Mouse (Mus musculus) stomach, embryonic 16.5 days (tissue): ENCODE results near the gene Etnppl. TPM values are rescaled to one million over a fixed set of nuclear protein-coding genes. Genes with fewer than 3 reads are reported as not detected.

Experiments used
- ATAC-seq: fragments of 200-750 bp; cut with Nextera tagmentation; 2 replicates; pipeline ENCODE4 v1.8.0; 2017; ENCODE audit warnings: moderate number of reproducible peaks, moderate TSS enrichment; ENCODE audit not compliant: insufficient read depth, low FRiP score
- H3K27ac ChIP-seq: fragments of 300-500 bp; sonication (generic); 2 replicates; pipeline ENCODE4 v1.5.1; 2014; ENCODE audit warnings: low read length
- H3K27me3 ChIP-seq: fragments of 300-500 bp; sonication (generic); 2 replicates; pipeline ENCODE4 v1.6.1; 2014; ENCODE audit warnings: low read length, control low read depth, mixed read lengths; ENCODE audit not compliant: control insufficient read depth, insufficient read depth
- H3K36me3 ChIP-seq: fragments of 300-500 bp; sonication (generic); 2 replicates; pipeline ENCODE4 v1.6.1; 2014; ENCODE audit warnings: low read length; ENCODE audit not compliant: control insufficient read depth, insufficient read depth
- H3K4me1 ChIP-seq: fragments of 300-500 bp; sonication (generic); 2 replicates; pipeline ENCODE4 v1.6.1; 2014; ENCODE audit warnings: low read length, control low read depth, mixed read lengths; ENCODE audit not compliant: control insufficient read depth, insufficient read depth
- H3K4me2 ChIP-seq: fragments of 300-500 bp; sonication (generic); 2 replicates; pipeline ENCODE4 v1.6.1; 2014; ENCODE audit warnings: low read depth, low read length, mixed read lengths
- H3K4me3 ChIP-seq: fragments of 300-500 bp; sonication (generic); replicated peaks from 2 replicates; pipeline ENCODE4 v1.5.1; 2014; ENCODE audit warnings: mild to moderate bottlenecking, low read length
- H3K9ac ChIP-seq: fragments of 300-500 bp; sonication (generic); 2 replicates; pipeline ENCODE4 v1.6.1; 2014; ENCODE audit warnings: low read length
- H3K9me3 ChIP-seq: fragments of 300-500 bp; sonication (generic); replicated peaks from 2 replicates; pipeline ENCODE4 v1.6.1; 2016; ENCODE audit warnings: low read length, control low read depth; ENCODE audit not compliant: control insufficient read depth
- WGBS: fragments of 180-500 bp; shearing (Covaris S2); extraction: QIAGEN DNeasy Blood & Tissue Kit; methylation state at CpG from one replicate; pipeline ENCODE4 v1.1.7; 2014; 5-methylcytosine and 5-hydroxymethylcytosine counted together
- polyA plus RNA-seq: library from polyadenylated mRNA; unstranded; fragments of >200 nt; fragmentation: Nextera tagmentation; extraction: Ambion mirVana; gene quantifications from 2 replicates; pipeline ENCODE4 v1.2.1, GENCODE M21; 2015

Gene Etnppl
- not detected in 2 replicates for polyA plus RNA-seq

DNA sequence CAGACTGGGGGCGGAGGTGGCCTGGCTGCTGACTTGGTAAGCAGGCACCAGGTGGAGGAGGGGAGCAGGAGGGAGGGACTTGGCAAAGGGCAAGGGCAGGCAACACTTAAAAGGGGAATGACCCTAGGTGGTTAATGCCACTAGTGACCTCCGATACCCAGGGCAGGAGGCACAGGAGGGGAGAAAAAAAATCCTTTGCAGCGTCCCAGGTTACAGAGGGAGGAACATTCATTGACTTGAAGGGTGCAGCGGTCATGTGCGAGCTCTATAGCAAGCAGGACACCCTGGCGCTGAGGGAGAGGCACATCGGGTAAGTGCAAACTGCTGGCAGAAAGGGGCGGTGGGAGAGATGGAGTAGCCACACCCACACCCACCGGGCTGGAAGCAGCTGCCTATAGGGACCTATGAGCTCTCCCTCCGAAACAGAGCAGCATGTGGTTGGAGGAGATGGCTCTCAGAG is at the start of gene Etnppl:
Gene Etnppl (plus strand): TSS at position 10 of the 460 bp plus-strand sequence.
- H3K9me3 ChIP-seq = no peaks in the 10 kb centered on the region
- H3K36me3 ChIP-seq = no peaks in the 10 kb centered on the region
- peak within 1 kb of the TSS; percentile 39 for H3K4me2 ChIP-seq
- peaks cover 6% of the 10 kb centered on the region; the same call in 1 of the 2 replicates for H3K4me1 ChIP-seq
- 6% methylated on average over 10 of the region's 10 CpGs for whole genome bisulfite sequencing
- no peak within 1 kb of the TSS for H3K27ac ChIP-seq
- no peaks in the 10 kb centered on the region; the same call in 1 of the 2 replicates for H3K27me3 ChIP-seq
- no peak within 1 kb of the TSS for H3K9ac ChIP-seq
- peak; percentile 60; the same call in 1 of the 2 replicates for ATAC-seq
- peak within 1 kb of the TSS; percentile 9; the same call in 1 of the 2 replicates for H3K4me3 ChIP-seq

- no peak for ATAC-seq
- Histone ChIP-seq H3K27me3 (no peaks in the 10 kb centered on the region), H3K4me2 (no peak overlapping the region), H3K27ac (0 out of 2 replicates have a peak overlapping the region, but pooled peaks have one; percentile 3), H3K4me1 (no peaks in the 10 kb centered on the region), H3K9me3 (no peaks in the 10 kb centered on the region), H3K4me3 (no peak overlapping the region), H3K36me3 (no peaks in the 10 kb centered on the region), H3K9ac (no peak overlapping the region)
- WGBS = 59% methylated on average over 16 of the region's 16 CpGs
These were observed 48.7 kb upstream of the Etnppl start for GRCm38 (mm10) chr3:130568331-130569095.

DNA sequence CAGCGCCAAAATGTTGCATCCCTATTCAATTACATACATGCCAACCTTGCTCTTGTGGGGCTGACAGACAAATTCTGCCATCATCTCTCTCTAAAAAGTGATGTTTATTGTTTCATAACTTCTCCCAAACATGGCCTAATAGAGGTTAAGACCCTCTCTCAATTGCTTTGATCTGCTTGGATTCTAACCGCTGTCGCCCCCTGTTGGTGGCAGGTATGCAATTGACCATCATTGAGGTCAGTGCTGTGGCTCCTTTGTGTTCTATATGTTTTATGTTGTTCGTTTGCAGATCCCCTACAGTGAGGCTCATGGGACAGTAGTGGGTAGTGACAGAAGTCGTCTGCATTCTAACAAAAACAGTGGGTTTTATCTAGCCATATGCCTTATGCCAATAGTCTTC is 44.0 kb upstream of the Etnppl start:
- ATAC-seq = no peak
- no peaks in the 10 kb centered on the region for H3K36me3 ChIP-seq
- no peaks in the 10 kb centered on the region for H3K4me1 ChIP-seq
- 76% methylated on average over 5 of the region's 5 CpGs for WGBS
- no peak overlapping the region for H3K4me2 ChIP-seq
- H3K9me3 ChIP-seq = no peaks in the 10 kb centered on the region; the same call in 1 of the 2 replicates
- H3K4me3 ChIP-seq = no peak overlapping the region
- no peaks in the 10 kb centered on the region for H3K27me3 ChIP-seq
- H3K27ac ChIP-seq = no peak overlapping the region
- no peak overlapping the region for H3K9ac ChIP-seq

GRCm38 (mm10) chr3:130574652-130575051 is 42.6 kb upstream of the Etnppl start:
- no peak for ATAC-seq
- 26% methylated on average over 5 of the region's 5 CpGs for WGBS
- no peaks in the 10 kb centered on the region for H3K27me3 ChIP-seq
- H3K9me3 ChIP-seq = no peaks in the 10 kb centered on the region; the same call in 1 of the 2 replicates
- no peaks in the 10 kb centered on the region for H3K36me3 ChIP-seq
- H3K4me3 ChIP-seq = no peak overlapping the region
- no peaks in the 10 kb centered on the region for H3K4me1 ChIP-seq
- no peak overlapping the region for H3K4me2 ChIP-seq
- no peak overlapping the region for H3K9ac ChIP-seq
- H3K27ac ChIP-seq = no peak overlapping the region

DNA sequence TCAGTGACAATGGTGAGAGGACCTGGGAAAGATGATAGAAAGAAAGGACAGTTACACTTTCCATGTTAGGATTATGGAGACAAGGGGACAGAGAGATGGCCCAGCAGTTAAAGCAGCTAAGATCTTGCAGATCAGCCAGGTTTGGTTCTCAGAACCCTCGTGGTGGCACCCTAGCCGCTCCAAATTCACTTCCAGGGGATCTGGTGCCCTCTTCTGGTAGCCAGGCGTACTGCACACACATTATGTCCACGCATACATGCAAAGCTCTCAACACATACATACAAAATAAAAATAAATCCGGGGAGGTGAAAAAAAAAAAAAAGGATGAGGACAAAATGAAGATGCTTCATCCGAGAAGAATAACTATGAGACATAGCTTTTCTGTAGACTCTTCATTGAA is 40.6 kb upstream of the Etnppl start:
- WGBS = 66% methylated on average over 6 of the region's 6 CpGs
- Histone ChIP-seq H3K9ac (no peak overlapping the region), H3K9me3 (no peaks in the 10 kb centered on the region; the same call in 1 of the 2 replicates), H3K4me1 (no peaks in the 10 kb centered on the region), H3K4me2 (no peak overlapping the region), H3K4me3 (no peak overlapping the region), H3K36me3 (no peaks in the 10 kb centered on the region), H3K27ac (no peak overlapping the region), H3K27me3 (no peaks in the 10 kb centered on the region)
- ATAC-seq = no peak

DNA sequence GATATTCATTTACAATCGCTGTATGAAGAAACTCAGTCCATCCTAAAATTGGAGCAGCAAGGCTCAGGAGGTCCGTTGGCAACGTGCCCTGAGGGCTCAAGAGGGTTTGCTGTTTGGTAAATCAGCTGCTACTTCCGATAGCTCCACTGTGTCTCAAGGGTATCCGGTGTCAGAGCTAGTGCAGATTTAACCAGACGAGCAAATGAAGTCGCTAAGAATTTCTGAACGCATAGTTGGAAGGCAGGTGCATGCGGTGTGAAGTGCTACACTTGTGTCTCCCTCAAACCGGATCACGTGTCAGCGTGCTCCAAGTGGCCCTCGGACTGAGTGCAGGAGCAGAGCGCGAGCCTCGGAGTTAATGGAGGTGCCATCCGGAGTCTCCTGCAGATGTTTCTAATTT is 37.7 kb upstream of the Etnppl start:
- no peak for ATAC-seq
- Histone ChIP-seq H3K4me1 (no peaks in the 10 kb centered on the region), H3K27ac (no peak overlapping the region), H3K4me3 (no peak overlapping the region), H3K36me3 (no peaks in the 10 kb centered on the region), H3K4me2 (no peak overlapping the region), H3K9ac (no peak overlapping the region), H3K27me3 (no peaks in the 10 kb centered on the region), H3K9me3 (no peaks in the 10 kb centered on the region; the same call in 1 of the 2 replicates)
- WGBS = 63% methylated on average over 17 of the region's 17 CpGs

DNA sequence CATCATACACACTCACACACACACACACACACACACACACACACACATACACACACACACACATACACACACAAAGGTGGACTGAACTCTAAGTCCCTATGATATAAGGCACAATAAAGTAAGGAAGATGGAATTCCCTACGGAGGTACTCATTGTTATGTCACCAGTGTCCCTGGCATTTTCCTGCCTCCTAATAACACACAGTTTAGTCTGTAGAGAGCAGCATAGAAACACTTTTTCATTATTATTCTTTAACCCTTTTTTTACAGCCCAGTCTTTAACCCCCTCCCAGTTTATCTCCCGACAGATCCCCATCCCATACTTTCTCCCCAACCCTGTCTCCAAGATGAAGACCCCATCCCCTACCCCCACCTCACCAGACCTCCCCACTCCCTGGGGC is 35.7 kb upstream of the Etnppl start:
- H3K4me3 ChIP-seq = no peak overlapping the region
- no peak overlapping the region for H3K27ac ChIP-seq
- no peaks in the 10 kb centered on the region; the same call in 1 of the 2 replicates for H3K9me3 ChIP-seq
- H3K4me1 ChIP-seq = no peaks in the 10 kb centered on the region
- no peaks in the 10 kb centered on the region for H3K36me3 ChIP-seq
- ATAC-seq = no peak
- H3K4me2 ChIP-seq = no peak overlapping the region
- 87% methylated on average over 2 of the region's 2 CpGs for WGBS
- H3K9ac ChIP-seq = no peak overlapping the region
- H3K27me3 ChIP-seq = no peaks in the 10 kb centered on the region

DNA sequence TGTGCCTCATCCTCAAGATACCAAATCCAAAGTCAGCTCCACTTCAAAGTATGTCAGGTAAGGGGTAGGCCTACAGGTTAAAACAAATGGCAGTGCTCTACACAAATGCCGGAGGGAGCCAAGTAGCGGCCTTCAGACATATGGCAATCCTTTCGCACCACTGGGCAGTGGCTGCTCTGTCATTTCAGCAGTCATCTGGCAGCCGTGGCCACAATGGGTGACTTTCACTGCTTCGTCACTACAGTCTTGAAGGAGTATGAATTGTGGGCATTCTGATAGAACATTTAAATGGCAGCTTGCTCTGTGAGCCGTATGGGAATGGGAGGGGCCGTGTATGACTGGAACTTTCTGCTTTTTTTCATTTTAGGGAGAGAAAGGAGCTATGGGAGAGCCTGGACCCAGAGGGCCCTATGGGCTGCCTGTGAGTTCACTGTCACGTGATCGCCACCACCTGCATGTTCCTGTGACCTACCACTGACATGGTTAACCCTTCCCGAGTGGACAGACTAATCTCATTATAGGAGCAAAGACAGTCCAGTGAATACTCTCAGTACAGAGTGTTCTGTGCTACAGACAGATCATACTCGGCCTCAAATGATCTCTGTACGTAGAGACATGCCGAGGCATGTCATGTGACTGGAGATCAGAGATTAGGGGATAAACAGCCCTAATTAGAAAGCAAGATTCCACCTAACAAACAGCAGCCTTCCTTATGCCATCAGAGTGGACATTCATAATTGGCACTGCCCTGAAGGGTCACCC is 34.2 kb upstream of the Etnppl start:
- no peak for ATAC-seq
- Histone ChIP-seq H3K4me3 (no peak overlapping the region), H3K36me3 (no peaks in the 10 kb centered on the region), H3K27ac (no peak overlapping the region), H3K4me2 (no peak overlapping the region), H3K9me3 (no peaks in the 10 kb centered on the region), H3K9ac (no peak overlapping the region), H3K27me3 (no peaks in the 10 kb centered on the region), H3K4me1 (no peaks in the 10 kb centered on the region)
- whole genome bisulfite sequencing = 84% methylated on average over 13 of the region's 13 CpGs

- Histone ChIP-seq H3K4me3 (no peak overlapping the region), H3K4me1 (no peaks in the 10 kb centered on the region), H3K4me2 (no peak overlapping the region), H3K36me3 (no peaks in the 10 kb centered on the region), H3K27ac (no peak overlapping the region), H3K9me3 (no peaks in the 10 kb centered on the region), H3K27me3 (no peaks in the 10 kb centered on the region), H3K9ac (no peak overlapping the region)
- whole genome bisulfite sequencing = 67% methylated on average over 7 of the region's 7 CpGs
- no peak for ATAC-seq
These were observed 33.2 kb upstream of the Etnppl start for GRCm38 (mm10) chr3:130584007-130584406.
